Mouse (Mus musculus) embryonic facial prominence, embryonic 15.5 days (tissue): ENCODE measurements at regions not wholly inside any gene's neighbourhood (a gene's known extent, or its start where the extent isn't known, plus 50 kb on each side); places are given as distances from the start of the nearest gene placed in this dataset.

Experiments used
- ATAC-seq: fragments of 200-750 bp; cut with Nextera tagmentation; 2 replicates; pipeline ENCODE4 v1.8.0; 2017; ENCODE audit warnings: low read depth, moderate TSS enrichment; ENCODE audit not compliant: insufficient number of reproducible peaks, low FRiP score, low TSS enrichment
- H3K27ac ChIP-seq: fragments of 300-500 bp; sonication (generic); replicated peaks from 2 replicates; pipeline ENCODE4 v1.5.1; 2015; ENCODE audit warnings: mild to moderate bottlenecking, inconsistent platforms
- H3K27me3 ChIP-seq: fragments of 300-500 bp; sonication (generic); 2 replicates; pipeline ENCODE4 v1.6.1; 2015; ENCODE audit warnings: inconsistent platforms
- H3K36me3 ChIP-seq: fragments of 300-500 bp; sonication (generic); 2 replicates; pipeline ENCODE4 v1.6.1; 2015; ENCODE audit warnings: mild to moderate bottlenecking, inconsistent platforms
- H3K4me1 ChIP-seq: fragments of 300-500 bp; sonication (generic); 2 replicates; pipeline ENCODE4 v1.6.1; 2015; ENCODE audit warnings: inconsistent platforms
- H3K4me2 ChIP-seq: fragments of 300-500 bp; sonication (generic); replicated peaks from 2 replicates; pipeline ENCODE4 v1.6.1; 2015; ENCODE audit warnings: mild to moderate bottlenecking, inconsistent platforms
- H3K4me3 ChIP-seq: fragments of 300-500 bp; sonication (generic); replicated peaks from 2 replicates; pipeline ENCODE4 v1.5.1; 2015; ENCODE audit warnings: mild to moderate bottlenecking, inconsistent platforms
- H3K9ac ChIP-seq: fragments of 300-500 bp; sonication (generic); 2 replicates; pipeline ENCODE4 v1.6.1; 2015; ENCODE audit warnings: inconsistent platforms
- H3K9me3 ChIP-seq: fragments of 300-500 bp; sonication (generic); replicated peaks from 2 replicates; pipeline ENCODE4 v1.6.1; 2016; ENCODE audit warnings: inconsistent platforms
- WGBS: fragments of 180-500 bp; shearing (Covaris S2); methylation state at CpG from one replicate; pipeline ENCODE4 v1.1.7; 2015; 5-methylcytosine and 5-hydroxymethylcytosine counted together

GRCm38 (mm10) chr1:45647301-45647700 lies 144.2 kb upstream of the Col5a2 start:
- Histone ChIP-seq H3K9ac (no peak overlapping the region), H3K27me3 (no peaks in the 10 kb centered on the region), H3K36me3 (no peaks in the 10 kb centered on the region), H3K4me2 (no peak overlapping the region), H3K9me3 (no peaks in the 10 kb centered on the region), H3K4me1 (no peaks in the 10 kb centered on the region), H3K27ac (no peak overlapping the region), H3K4me3 (no peak overlapping the region)
- no peak for ATAC-seq

- no peak for ATAC-seq
- Histone ChIP-seq H3K4me1 (no peaks in the 10 kb centered on the region), H3K9me3 (no peaks in the 10 kb centered on the region), H3K4me3 (no peak overlapping the region), H3K36me3 (no peaks in the 10 kb centered on the region), H3K27ac (no peak overlapping the region), H3K27me3 (no peaks in the 10 kb centered on the region), H3K9ac (no peak overlapping the region), H3K4me2 (no peak overlapping the region)
- 91% methylated on average over 3 of the region's 3 CpGs for WGBS
Measured at GRCm38 (mm10) chr1:45653248-45653647, 141.7 kb upstream of the Wdr75 start.

GRCm38 (mm10) chr1:45663882-45664520 lies 131.0 kb upstream of the Wdr75 start:
- Histone ChIP-seq H3K4me2 (no peak overlapping the region), H3K4me1 (no peaks in the 10 kb centered on the region), H3K4me3 (no peak overlapping the region), H3K9me3 (no peaks in the 10 kb centered on the region), H3K27ac (peak overlapping the region; percentile 25), H3K9ac (no peak overlapping the region), H3K27me3 (no peaks in the 10 kb centered on the region), H3K36me3 (no peaks in the 10 kb centered on the region)
- no peak for ATAC-seq
- WGBS, result 52% methylated on average over 3 of the region's 3 CpGs

- Histone ChIP-seq H3K9ac (no peak overlapping the region), H3K4me1 (0 out of 2 replicates have a peak, but pooled peaks cover 3% of the 10 kb centered on the region), H3K4me2 (no peak overlapping the region), H3K9me3 (no peaks in the 10 kb centered on the region), H3K27me3 (no peaks in the 10 kb centered on the region), H3K27ac (peak overlapping the region; percentile 71), H3K36me3 (no peaks in the 10 kb centered on the region), H3K4me3 (no peak overlapping the region)
- peak; percentile 91 for ATAC-seq
- WGBS, result 9% methylated on average over 5 of the region's 5 CpGs
Measured at GRCm38 (mm10) chr1:45672443-45673156, 122.4 kb upstream of the Wdr75 start.

GRCm38 (mm10) chr1:45675771-45676439 lies 119.1 kb upstream of the Wdr75 start:
- 0 out of 2 replicates have a peak, but pooled peaks cover 3% of the 10 kb centered on the region for H3K4me1 ChIP-seq
- peak; percentile 68 for ATAC-seq
- peak overlapping the region; percentile 44; the same call in 1 of the 2 replicates for H3K27ac ChIP-seq
- H3K4me2 ChIP-seq, result no peak overlapping the region
- no peaks in the 10 kb centered on the region for H3K9me3 ChIP-seq
- H3K27me3 ChIP-seq, result no peaks in the 10 kb centered on the region
- no peaks in the 10 kb centered on the region for H3K36me3 ChIP-seq
- no peak overlapping the region for H3K9ac ChIP-seq
- H3K4me3 ChIP-seq, result no peak overlapping the region
- 45% methylated on average over 5 of the region's 5 CpGs for WGBS

- no peak overlapping the region for H3K4me3 ChIP-seq
- no peak for ATAC-seq
- WGBS, result 57% methylated on average over 8 of the region's 8 CpGs
- H3K4me2 ChIP-seq, result no peak overlapping the region
- no peaks in the 10 kb centered on the region for H3K9me3 ChIP-seq
- H3K36me3 ChIP-seq, result no peaks in the 10 kb centered on the region
- no peaks in the 10 kb centered on the region for H3K27me3 ChIP-seq
- 0 out of 2 replicates have a peak overlapping the region, but pooled peaks have one; percentile 22 for H3K27ac ChIP-seq
- H3K9ac ChIP-seq, result no peak overlapping the region
- 0 out of 2 replicates have a peak, but pooled peaks cover 3% of the 10 kb centered on the region for H3K4me1 ChIP-seq
Measured at GRCm38 (mm10) chr1:45679964-45680709, 114.8 kb upstream of the Wdr75 start.

GRCm38 (mm10) chr1:45700893-45701292 lies 94.1 kb upstream of the Wdr75 start:
- ATAC-seq, result no peak
- 51% methylated on average over 1 of the region's 1 CpGs for WGBS
- no peak overlapping the region for H3K9ac ChIP-seq
- no peaks in the 10 kb centered on the region for H3K4me1 ChIP-seq
- H3K27ac ChIP-seq, result no peak overlapping the region
- no peak overlapping the region for H3K4me2 ChIP-seq
- no peak overlapping the region for H3K4me3 ChIP-seq
- no peaks in the 10 kb centered on the region for H3K27me3 ChIP-seq
- no peaks in the 10 kb centered on the region for H3K9me3 ChIP-seq
- H3K36me3 ChIP-seq, result no peaks in the 10 kb centered on the region

GRCm38 (mm10) chr1:45701516-45701915 lies 93.5 kb upstream of the Wdr75 start:
- Histone ChIP-seq H3K27me3 (no peaks in the 10 kb centered on the region), H3K9me3 (no peaks in the 10 kb centered on the region), H3K4me2 (no peak overlapping the region), H3K9ac (no peak overlapping the region), H3K4me3 (no peak overlapping the region), H3K27ac (no peak overlapping the region), H3K4me1 (no peaks in the 10 kb centered on the region), H3K36me3 (no peaks in the 10 kb centered on the region)
- WGBS, result 83% methylated on average over 1 of the region's 1 CpGs
- no peak for ATAC-seq

GRCm38 (mm10) chr1:45723369-45723768 lies 71.6 kb upstream of the Wdr75 start:
- H3K4me3 ChIP-seq, result no peak overlapping the region
- H3K36me3 ChIP-seq, result no peaks in the 10 kb centered on the region
- H3K27me3 ChIP-seq, result no peaks in the 10 kb centered on the region
- H3K4me1 ChIP-seq, result no peaks in the 10 kb centered on the region
- no peaks in the 10 kb centered on the region for H3K9me3 ChIP-seq
- H3K27ac ChIP-seq, result no peak overlapping the region
- H3K4me2 ChIP-seq, result no peak overlapping the region
- WGBS, result 86% methylated on average over 2 of the region's 2 CpGs
- H3K9ac ChIP-seq, result no peak overlapping the region
- no peak for ATAC-seq

- WGBS, result 93% methylated on average over 3 of the region's 3 CpGs
- no peak for ATAC-seq
Measured at GRCm38 (mm10) chr1:45732958-45733357, 62.0 kb upstream of the Wdr75 start.

GRCm38 (mm10) chr1:45745136-45745535 lies 49.8 kb upstream of the Wdr75 start:
- Histone ChIP-seq H3K4me2 (no peak overlapping the region), H3K9ac (no peak overlapping the region), H3K9me3 (0 out of 2 replicates have a peak, but pooled peaks cover 7% of the 10 kb centered on the region), H3K27me3 (no peaks in the 10 kb centered on the region), H3K4me1 (no peaks in the 10 kb centered on the region), H3K4me3 (no peak overlapping the region), H3K27ac (no peak overlapping the region), H3K36me3 (no peaks in the 10 kb centered on the region)
- WGBS, result 67% methylated on average over 1 of the region's 1 CpGs
- no peak for ATAC-seq

More at GRCm38 (mm10) chr1:45732958-45733357, 62.0 kb upstream of the Wdr75 start:
- H3K36me3 ChIP-seq, result no peaks in the 10 kb centered on the region
- H3K4me2 ChIP-seq, result no peak overlapping the region
- H3K27ac ChIP-seq, result no peak overlapping the region
- H3K4me3 ChIP-seq, result no peak overlapping the region
- no peaks in the 10 kb centered on the region for H3K9me3 ChIP-seq
- no peaks in the 10 kb centered on the region for H3K4me1 ChIP-seq
- no peaks in the 10 kb centered on the region for H3K27me3 ChIP-seq
- no peak overlapping the region for H3K9ac ChIP-seq
